Mouse (Mus musculus) heart, adult 9 months (tissue): ENCODE results near the gene Vmn2r32.
"Not testable (repeated sequence)": the region's sequence is repeated elsewhere in the genome, so short reads cannot be mapped to it uniquely, and the experiment has no call there.

ENCODE experiments used
- DNase-seq, 2 experiments: peaks; one replicate each; pipeline ENCODE4 v3.0.0; 2022; ENCODE audit warnings: low spot score in 2 of 2

Vmn2r32 gene

GRCm38 (mm10) chr7:7479918-7480317 lies at the start of gene Vmn2r32:
TSS of gene Vmn2r32 (minus strand) at chr7:7480018.
- not testable (repeated sequence) for DNase-seq
